Mouse (Mus musculus): ENCODE measurements around the gene Itgal.

Itgal gene

DNA sequence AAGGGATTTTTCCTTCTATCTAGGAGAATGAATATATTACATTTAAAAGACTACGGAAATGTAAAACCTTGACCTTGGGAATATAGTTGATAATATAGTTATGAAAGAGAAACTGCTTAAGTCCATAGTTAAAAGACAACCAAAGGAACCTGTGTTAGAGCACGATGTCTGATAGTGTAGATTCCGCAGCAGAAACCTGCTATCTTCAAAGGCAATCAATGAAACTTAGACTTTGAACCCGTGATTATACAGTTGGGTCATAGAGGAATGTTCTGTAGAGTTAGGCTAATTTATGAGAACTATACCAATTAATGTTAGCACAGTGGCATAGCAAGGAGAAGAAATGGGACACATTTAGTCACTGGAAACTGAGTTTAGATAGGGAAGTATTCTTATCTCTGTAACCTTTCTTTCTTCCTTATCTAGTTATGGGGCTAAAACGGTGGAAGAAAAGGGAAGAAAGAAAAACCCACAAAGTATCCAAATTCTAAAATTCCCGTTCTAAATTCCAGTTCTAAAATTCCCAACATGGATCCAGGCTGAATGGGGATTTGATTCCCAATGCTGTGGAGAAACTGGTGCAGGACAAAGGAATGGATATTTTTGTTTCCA, 82.4 kb downstream of the Itgal start:
- DNase-seq (ENCODE audit: low spot score in 2 of 2) = no peak
